Mouse (Mus musculus): ENCODE data around the gene Ngb.

GRCm38 (mm10) chr12:87088331-87088730, 14.0 kb downstream of the Ngb start:
- TF ChIP-seq CTCF (IDR thresholded peaks at IDR 0.05; ENCODE audit: borderline replicate concordance, extremely low read depth, insufficient read depth, insufficient read length): peak; percentile 38; the same call in 1 of the 2 replicates
- no peak for TF ChIP-seq POLR2A (IDR thresholded peaks at IDR 0.05; ENCODE audit: borderline replicate concordance, extremely low read depth, insufficient read depth, insufficient read length, poor library complexity, severe bottlenecking)
